Mouse (Mus musculus): Measurements from ENCODE around the gene Kctd7. TPM values are rescaled to one million over a fixed set of nuclear protein-coding genes. Genes with fewer than 3 reads are reported as not detected.

Kctd7 gene
- total RNA-seq (2021), result 8.7 and 10.0 TPM in 2 replicates
- long read RNA-seq, experiment 1, full-length matches to known transcripts, result 12 of 15 reads
- long read RNA-seq, experiment 1, partial matches to known transcripts, result 0 of 15 reads
- long read RNA-seq, experiment 1, other reads (novel, unspliced or antisense), result 3 of 15 reads
- long read RNA-seq, experiment 2, full-length matches to known transcripts, result 9 of 9 reads
- long read RNA-seq, experiment 2, partial matches to known transcripts, result 0 of 9 reads
- long read RNA-seq, experiment 2, other reads (novel, unspliced or antisense), result 0 of 9 reads

- peak; percentile 97 for DNase-seq
Measured at GRCm38 (mm10) chr5:130144334-130145312, at the start of gene Kctd7. Gene Kctd7, plus strand, starts transcription at chr5:130144861.

DNA sequence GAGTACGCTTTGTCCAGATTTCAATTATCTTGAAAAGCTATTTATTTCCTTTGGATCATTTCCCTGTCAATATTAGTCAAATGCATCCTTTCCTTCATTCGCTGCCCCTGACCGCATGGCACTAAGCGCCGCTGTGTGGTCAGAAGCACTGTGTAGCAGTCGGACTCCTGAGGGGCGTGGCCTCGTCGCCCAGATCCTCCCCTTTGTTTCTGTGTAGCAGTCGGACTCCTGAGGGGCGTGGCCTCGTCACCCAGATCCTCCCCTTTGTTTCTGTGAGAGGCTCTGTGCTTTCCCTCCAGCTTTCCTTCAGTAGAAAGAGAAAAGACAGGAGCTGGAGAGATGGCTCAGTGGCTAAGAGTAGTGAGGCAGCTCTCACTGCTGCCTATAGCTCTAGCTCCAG is 47.9 kb upstream of the Kctd7 start:
- DNase-seq, result no peak

DNA sequence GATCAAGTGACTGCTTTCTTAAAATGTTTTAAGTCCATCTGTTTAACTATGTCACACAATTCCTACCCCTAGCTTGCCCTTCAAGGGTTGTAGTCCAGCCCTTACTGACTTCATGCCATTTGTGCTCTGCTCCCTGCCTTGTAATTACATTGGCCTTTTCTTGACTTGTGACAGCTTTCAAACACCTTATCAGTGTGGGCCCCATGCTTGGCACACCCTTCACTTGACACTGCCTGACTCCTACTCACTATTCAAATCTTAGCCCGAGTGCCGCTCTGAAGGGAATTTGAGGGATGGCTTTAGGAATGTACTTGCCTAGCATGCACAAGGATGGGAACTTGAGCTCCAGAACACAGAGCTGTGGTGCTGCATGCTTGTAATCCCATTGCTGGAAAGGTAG is 46.8 kb upstream of the Kctd7 start:
- DNase-seq, result no peak

- DNase-seq, result no peak
Measured at GRCm38 (mm10) chr5:130101724-130102123, 42.9 kb upstream of the Kctd7 start.

GRCm38 (mm10) chr5:130109348-130109747 is 35.3 kb upstream of the Kctd7 start:
- DNase-seq, result peak; percentile 24

- peak; percentile 27 for DNase-seq
Measured at GRCm38 (mm10) chr5:130110632-130111464, 33.8 kb upstream of the Kctd7 start.

DNA sequence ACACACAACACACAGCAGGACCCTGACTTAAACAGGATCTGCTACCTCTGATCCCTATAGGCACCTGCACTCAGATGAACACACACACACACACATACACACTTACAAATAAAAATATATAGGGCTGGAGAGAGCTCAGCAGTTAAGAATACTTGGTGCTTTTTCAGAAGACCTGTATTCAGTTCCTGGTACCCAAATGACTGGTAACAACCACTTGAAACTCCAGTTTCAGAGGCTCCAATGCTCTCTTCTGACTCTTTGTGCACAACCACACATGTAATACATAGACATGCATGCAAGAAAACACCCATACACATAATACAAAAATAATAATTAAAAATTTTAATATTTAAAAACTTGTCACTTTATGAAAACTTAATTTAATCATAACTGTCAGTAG is 32.0 kb upstream of the Kctd7 start:
- DNase-seq, result no peak

DNA sequence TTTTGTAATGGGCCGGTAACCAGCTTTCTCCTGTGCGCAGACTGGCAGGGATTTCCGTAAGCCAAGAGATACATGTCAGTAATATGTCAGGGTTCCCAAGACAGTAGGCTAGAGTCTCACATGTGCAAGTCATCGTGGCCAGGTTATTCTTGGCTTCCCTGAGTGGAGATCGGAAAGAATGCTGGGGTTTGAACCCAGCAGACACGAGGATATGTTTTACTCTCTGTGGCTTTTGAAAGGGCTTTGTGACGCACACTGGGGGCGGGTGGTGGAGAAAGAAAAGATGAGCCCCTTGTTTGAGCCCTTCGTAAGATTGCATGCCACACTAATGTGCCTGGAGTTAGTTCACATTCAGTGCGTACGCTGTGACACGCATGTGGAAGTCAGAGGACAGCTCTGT is 28.5 kb upstream of the Kctd7 start:
- no peak for DNase-seq

GRCm38 (mm10) chr5:130116857-130117256 is 27.8 kb upstream of the Kctd7 start:
- no peak for DNase-seq

DNA sequence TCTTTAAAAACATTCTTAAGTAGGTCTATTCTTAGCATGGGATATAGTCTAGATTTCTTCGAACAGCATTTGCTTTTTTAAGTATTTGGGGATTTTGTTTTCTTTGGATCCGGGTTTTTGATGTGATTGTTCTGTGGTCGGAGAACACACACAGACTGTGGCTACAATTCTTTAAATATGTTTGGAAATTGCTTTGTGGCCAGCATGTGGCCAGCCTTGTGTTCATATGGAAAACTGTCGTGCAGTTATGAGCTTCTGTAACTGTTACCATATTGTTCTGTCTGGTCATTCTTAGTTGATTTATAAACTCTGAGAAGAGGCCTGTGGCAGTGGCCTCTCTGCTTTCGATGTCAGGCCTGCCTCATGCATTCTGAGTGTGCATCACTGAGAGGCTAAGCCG is 26.7 kb upstream of the Kctd7 start:
- DNase-seq, result no peak

DNA sequence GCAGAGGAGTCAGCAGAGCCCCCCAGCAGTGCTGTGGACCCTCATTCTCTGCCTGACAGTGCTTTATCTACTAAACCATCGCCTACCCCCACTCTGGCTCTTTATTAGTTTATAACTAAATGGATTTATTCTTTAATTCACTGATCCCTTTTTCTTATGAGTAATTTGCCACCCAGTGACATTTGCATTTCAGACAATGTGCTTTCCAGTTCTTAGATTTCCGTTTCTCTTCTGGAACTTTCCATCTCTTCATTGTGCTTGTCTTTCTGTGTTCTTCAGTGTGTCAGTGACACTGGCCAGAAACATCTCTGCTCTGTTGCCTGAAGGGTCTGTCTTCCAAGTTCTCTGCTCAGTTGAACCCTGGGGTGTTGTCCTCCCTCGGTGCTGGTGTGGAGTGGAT is 25.4 kb upstream of the Kctd7 start:
- no peak for DNase-seq

DNA sequence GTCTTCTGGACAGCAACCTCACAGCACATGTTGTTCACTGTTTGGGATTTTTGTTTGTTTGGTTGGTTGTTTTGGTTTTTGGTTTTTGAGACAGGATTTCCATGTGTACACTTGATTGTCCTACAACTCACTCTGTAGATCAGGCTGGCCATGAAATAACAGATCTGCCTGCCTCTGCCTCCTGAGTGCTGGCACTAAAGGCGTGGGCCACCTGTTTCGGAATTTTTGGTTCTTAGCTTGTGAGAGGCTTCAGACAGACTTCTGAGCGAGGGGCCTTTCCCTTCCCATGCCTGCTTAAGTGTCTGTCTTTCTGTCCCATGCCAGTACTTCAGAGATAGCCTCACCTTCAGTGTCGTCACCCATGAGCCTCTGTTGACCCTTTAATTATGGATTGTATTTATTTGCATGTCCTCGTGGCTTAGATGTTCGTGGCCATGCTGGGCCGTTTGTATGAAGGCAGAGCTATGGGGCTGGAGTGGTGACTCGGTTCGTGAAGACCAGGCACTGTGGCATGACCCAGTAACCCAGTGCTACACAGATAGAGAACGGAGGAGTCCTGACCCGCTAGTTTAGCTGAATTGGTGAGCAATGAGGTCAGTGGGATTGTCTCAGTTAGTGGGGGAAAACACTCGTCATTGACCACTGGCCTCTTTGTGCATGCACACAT is 24.5 kb upstream of the Kctd7 start:
- no peak for DNase-seq

- DNase-seq, result peak; percentile 52
Measured at GRCm38 (mm10) chr5:130120904-130121303, 23.8 kb upstream of the Kctd7 start.

DNA sequence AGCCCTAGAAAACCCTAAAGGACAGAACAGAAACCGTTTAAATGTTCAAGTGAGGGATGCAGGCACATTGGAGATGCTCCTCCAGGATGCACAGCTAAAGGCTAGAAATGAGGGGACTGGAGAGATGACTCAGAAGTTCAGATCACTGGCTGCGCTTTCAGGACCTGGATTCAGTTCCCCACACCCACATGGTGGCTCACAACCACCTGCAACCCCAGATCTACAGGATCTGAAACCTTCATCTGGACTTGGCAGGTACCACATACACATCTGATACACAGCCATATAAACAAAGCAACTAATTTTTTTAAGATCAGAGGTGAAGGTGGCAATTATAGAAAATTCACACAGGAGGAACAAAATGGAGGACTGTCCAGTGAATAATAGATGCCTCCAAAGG is 22.3 kb upstream of the Kctd7 start:
- no peak for DNase-seq

GRCm38 (mm10) chr5:130124271-130124670 is 20.4 kb upstream of the Kctd7 start:
- DNase-seq, result no peak

DNA sequence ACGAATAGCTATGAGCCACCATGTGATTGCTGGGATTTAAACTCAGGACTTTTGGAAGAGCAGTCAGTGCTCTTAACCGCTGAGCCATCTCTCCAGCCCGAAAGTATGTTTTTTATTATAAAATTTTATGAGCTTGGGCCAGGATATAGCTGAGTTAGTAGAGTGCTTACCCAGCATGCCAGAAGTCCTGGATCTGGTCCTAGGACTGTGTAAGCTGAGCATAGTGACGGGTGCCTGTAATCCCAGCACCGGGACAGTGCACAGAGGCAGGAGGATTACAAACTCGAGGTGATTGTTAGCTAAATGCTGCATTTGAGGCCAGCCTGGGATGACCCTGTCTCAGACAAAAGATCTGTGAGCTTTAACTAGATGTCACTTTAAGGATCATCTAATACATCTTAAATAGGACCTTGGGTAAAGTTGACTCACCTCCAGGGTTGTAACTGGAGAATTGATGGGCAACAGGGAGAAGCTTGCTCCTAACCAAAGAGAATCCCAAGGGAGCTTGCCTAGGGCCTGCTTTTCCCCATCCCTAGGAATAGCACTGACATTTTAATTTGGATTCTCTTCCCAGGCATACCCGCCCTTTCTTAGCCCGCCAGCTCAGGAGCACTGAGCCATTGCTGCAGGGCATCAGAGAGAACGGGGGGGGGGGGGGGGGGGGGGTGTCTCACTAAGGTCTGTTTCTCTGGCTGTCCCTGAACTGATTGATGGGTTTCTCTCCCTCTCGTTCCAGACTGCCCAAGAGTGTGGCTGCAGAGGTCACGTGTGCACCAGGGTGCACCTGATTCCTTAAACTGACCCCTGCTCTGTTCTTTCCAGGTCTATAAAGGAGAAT is 15.8 kb upstream of the Kctd7 start:
- no peak for DNase-seq

- DNase-seq, result no peak
Measured at GRCm38 (mm10) chr5:130129524-130129793, 15.2 kb upstream of the Kctd7 start.

DNA sequence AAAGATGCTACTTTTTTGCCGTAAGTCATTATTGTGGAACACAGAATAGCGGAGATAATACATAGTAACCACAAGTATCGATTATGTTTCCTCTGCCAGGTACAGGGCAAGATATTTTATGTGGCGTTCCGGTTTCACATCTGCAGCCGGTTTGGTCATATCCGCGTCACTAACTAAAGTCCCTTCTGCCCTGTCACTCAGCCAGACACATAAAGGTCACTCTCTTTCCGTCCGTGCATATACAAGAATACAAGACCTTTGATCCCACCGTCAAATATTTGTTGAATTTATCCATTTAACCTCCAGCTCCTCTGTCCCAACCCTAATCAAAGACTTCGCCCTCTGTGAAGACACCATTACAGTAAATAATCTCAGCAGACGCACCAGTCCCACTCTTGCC is 8.1 kb upstream of the Kctd7 start:
- DNase-seq, result no peak

DNA sequence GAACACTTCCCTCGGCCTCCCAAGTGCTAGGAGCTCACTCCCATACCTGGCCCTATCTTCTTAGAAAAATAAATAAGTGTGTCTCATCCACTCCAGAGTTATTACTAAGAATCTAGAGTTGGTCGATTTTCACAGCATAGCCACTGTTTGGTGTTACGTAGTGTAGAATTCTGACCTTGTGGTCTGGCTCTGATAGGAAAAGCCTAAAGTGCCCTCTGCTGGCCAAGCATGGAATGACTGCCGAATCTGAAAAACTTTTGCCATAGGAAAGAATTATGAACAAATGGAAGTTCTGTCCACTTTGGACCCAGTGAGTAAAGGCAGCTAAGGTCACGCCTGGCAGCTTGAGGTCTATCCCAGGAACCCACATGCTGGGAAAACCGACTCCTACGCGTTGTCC is 5.3 kb upstream of the Kctd7 start:
- DNase-seq, result peak; percentile 87

DNA sequence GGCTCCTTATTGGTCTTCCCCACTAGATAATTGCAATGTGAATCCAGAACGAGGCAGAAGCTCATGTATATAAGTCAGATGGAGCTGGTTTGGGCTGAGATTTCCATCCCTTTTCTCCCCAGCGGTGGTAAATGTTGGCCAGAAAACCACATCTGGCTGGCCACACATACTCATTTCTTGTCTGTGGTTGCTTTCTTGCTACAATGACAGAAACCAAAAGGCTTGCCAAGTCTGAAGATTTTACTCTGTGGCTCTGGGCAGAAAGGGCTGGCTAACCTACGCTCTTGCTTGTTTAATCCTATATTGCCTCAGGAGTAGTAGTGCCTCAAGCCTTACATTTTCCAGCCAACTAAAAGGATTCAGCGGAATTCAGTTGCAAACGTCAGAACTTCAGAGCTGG is 3.5 kb upstream of the Kctd7 start:
- DNase-seq, result no peak

DNA sequence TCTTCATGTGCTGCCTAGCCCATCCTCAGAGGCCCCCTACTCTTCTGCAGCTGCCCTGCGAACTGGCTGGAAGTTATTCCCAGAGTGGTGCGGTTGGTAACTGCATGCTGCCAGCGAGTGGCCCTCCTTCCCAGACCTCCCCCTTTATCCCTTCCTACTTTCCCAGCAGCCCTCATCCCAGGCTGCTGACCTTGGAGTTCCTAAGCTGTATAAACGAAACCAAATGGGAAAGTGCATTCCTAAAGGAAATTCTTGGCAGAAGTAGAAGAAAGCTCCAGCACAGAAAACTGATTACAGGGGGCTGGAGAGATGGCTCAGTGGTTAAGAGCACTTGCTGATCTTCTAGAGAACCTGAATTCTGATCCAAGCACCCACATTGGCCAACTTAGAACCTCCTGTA is 2.6 kb upstream of the Kctd7 start:
- DNase-seq, result peak; percentile 62
